Mouse (Mus musculus) central nervous system, embryonic 14 days (tissue): ENCODE data around the gene Ddx42. TPM values are rescaled to one million over a fixed set of nuclear protein-coding genes. Genes with fewer than 3 reads are reported as not detected.

Experiments used
- polyA plus RNA-seq: library from polyadenylated mRNA; depleted of rRNA; stranded (reverse); fragments of >200 nt; gene quantifications from 2 replicates; pipeline ENCODE4 v1.2.3, GENCODE M21; 2012; rRNA removed

Gene Ddx42
- 64.0 and 68.3 TPM in 2 replicates for polyA plus RNA-seq

GRCm38 (mm10) chr11:106216730-106217490 is at the start of gene Ddx42:
Ddx42 (plus strand) TSS chr11:106216926.

GRCm38 (mm10) chr11:106202123-106202465 is 14.6 kb upstream of the Ddx42 start, which contains the start of gene Strada:
Strada (minus strand) TSS chr11:106202168.

GRCm38 (mm10) chr11:106215927-106216729 is 598 bp upstream of the Ddx42 start, which contains the start of gene Ccdc47:
Ccdc47 (minus strand) TSS chr11:106216344.

GRCm38 (mm10) chr11:106255685-106256451 is 39.1 kb downstream of the Ddx42 start, which contains the start of the genes Ftsj3 and Psmc5:
Ftsj3 (minus strand) TSS chr11:106256079.
Psmc5 (plus strand) TSS chr11:106256154.

GRCm38 (mm10) chr11:106272644-106273310 is 56.1 kb downstream of the Ddx42 start, which contains the start of gene Smarcd2:
Smarcd2 (minus strand) TSS chr11:106272972.

GRCm38 (mm10) chr11:106276454-106276853 is 59.7 kb downstream of the Ddx42 start, which contains the start of gene Tcam1:
Tcam1 (plus strand) TSS chr11:106276672.

Other genes starting within 250 kb of the Ddx42 start
- 4.8 and 4.9 TPM in 2 replicates for gene Ace, start 249.0 kb upstream of the Ddx42 start, polyA plus RNA-seq
- not detected in 2 replicates for gene Ace3, start 222.3 kb upstream of the Ddx42 start, polyA plus RNA-seq
- 1.2 and 2.2 TPM in 2 replicates for gene Kcnh6, start 208.8 kb upstream of the Ddx42 start, polyA plus RNA-seq
- gene Dcaf7, start 180.1 kb upstream of the Ddx42 start, polyA plus RNA-seq = 119 and 125 TPM in 2 replicates
- gene Taco1, start 150.9 kb upstream of the Ddx42 start, polyA plus RNA-seq = 13.0 and 14.4 TPM in 2 replicates
- gene Map3k3, start 132.3 kb upstream of the Ddx42 start, polyA plus RNA-seq = 32.4 and 34.3 TPM in 2 replicates
- 0.34 TPM in 1 of 2 replicates, not detected in the other for gene Gm10840, start 56.1 kb upstream of the Ddx42 start, polyA plus RNA-seq
- gene Limd2, start 56.1 kb upstream of the Ddx42 start, polyA plus RNA-seq = 117 and 125 TPM in 2 replicates
- 51.7 and 54.4 TPM in 2 replicates for gene Strada, start 14.8 kb upstream of the Ddx42 start, polyA plus RNA-seq
- gene Ccdc47, start 582 bp upstream of the Ddx42 start, polyA plus RNA-seq = 56.5 and 57.1 TPM in 2 replicates
- gene Ftsj3, start 39.2 kb downstream of the Ddx42 start, polyA plus RNA-seq = 41.8 and 42.3 TPM in 2 replicates
- gene Psmc5, start 39.2 kb downstream of the Ddx42 start, polyA plus RNA-seq = 211 and 214 TPM in 2 replicates
- 41.7 and 56.1 TPM in 2 replicates for gene Smarcd2, start 56.0 kb downstream of the Ddx42 start, polyA plus RNA-seq
- gene Tcam1, start 59.7 kb downstream of the Ddx42 start, polyA plus RNA-seq = 0.20 and 0.29 TPM in 2 replicates
- not detected in 2 replicates for gene Gh, start 84.9 kb downstream of the Ddx42 start, polyA plus RNA-seq
- 0.65 and 1.0 TPM in 2 replicates for gene Cd79b, start 97.8 kb downstream of the Ddx42 start, polyA plus RNA-seq
- 0.02 and 0.36 TPM in 2 replicates for gene Scn4a, start 136.4 kb downstream of the Ddx42 start, polyA plus RNA-seq
- gene Prr29, start 148.5 kb downstream of the Ddx42 start, polyA plus RNA-seq = 0.09 and 0.10 TPM in 2 replicates
- 10.4 and 15.2 TPM in 2 replicates for gene Icam2, start 171.1 kb downstream of the Ddx42 start, polyA plus RNA-seq